Comparison of ENCODE assay signal across 10 mouse cellular contexts in genomic region chr1:180905307-180905706, GRCm38 (mm10). TPM values are rescaled to one million over a fixed set of nuclear protein-coding genes. Genes with fewer than 3 reads are reported as not detected.
A peak's percentile ranks its signal among the peaks of the same experiment; 100 is the strongest.
DNase-seq lines count a peak whose midpoint lies in the region; ATAC-seq lines count a peak whose summit lies in the region.
"Had no signal": no experiment of that assay in that cellular context is flagged by ENCODE, and none has a peak within 500 bp of the region (broad histone marks: within the 10 kb centered on the region; RNA-seq: fewer than 3 reads in every experiment).

No protein-coding gene starts in this region.

- peaks cover 27% of the 10 kb centered on the region for H3K36me3 ChIP-seq in kidney, embryonic 14.5 days (ENCODE audit: control insufficient read depth, insufficient read depth, low read length)
- H3K36me3 ChIP-seq in embryonic facial prominence, embryonic 14.5 days (ENCODE audit: control insufficient read depth, insufficient read depth, low read length): peaks cover 36% of the 10 kb centered on the region
- H3K36me3 ChIP-seq in limb, embryonic 11.5 days (ENCODE audit: control insufficient read depth, insufficient read depth, low read length): peaks cover 20% of the 10 kb centered on the region
- H3K36me3 ChIP-seq in neural tube, embryonic 14.5 days (ENCODE audit: control insufficient read depth, insufficient read depth, low read length): peaks cover 15% of the 10 kb centered on the region; the same call in 1 of the 2 replicates

- H3K4me1 ChIP-seq in kidney, embryonic 14.5 days (ENCODE audit: control insufficient read depth, insufficient read depth, low read length): peaks cover 8% of the 10 kb centered on the region; the same call in 1 of the 2 replicates
- peaks cover 7% of the 10 kb centered on the region; the same call in 1 of the 2 replicates for H3K4me1 ChIP-seq in embryonic facial prominence, embryonic 14.5 days (ENCODE audit: control insufficient read depth, insufficient read depth, low read length)
- H3K4me1 ChIP-seq in limb, embryonic 11.5 days (ENCODE audit: control insufficient read depth, insufficient read depth, low read length): peaks cover 6% of the 10 kb centered on the region; the same call in 1 of the 2 replicates
- H3K4me1 ChIP-seq in neural tube, embryonic 14.5 days (ENCODE audit: control insufficient read depth, insufficient read depth, low read length): peaks cover 14% of the 10 kb centered on the region

- no peak for DNase-seq in kidney, adult 9 months
- no peak for DNase-seq in embryonic facial prominence, embryonic 14.5 days (ENCODE audit: low spot score)
- DNase-seq in limb, embryonic 11.5 days (ENCODE audit: low spot score): no peak
- no peak for DNase-seq in spleen, postnatal 14 days (ENCODE audit: low spot score in 2 of 2)
- no peak for DNase-seq in retina, postnatal 1 day
- DNase-seq in left cerebral cortex, postnatal 4 days: no peak
- DNase-seq: cerebellum, adult 9-10 months had no signal

- peak overlapping the region; percentile 96 for H3K4me3 ChIP-seq in kidney, embryonic 14.5 days (ENCODE audit: low read length)
- peak overlapping the region; percentile 65 for H3K4me3 ChIP-seq in embryonic facial prominence, embryonic 14.5 days (ENCODE audit: low read depth, low read length)
- H3K4me3 ChIP-seq in limb, embryonic 11.5 days (ENCODE audit: low read depth, low read length): peak overlapping the region; percentile 75
- peak overlapping the region; percentile 81 for H3K4me3 ChIP-seq in neural tube, embryonic 14.5 days (ENCODE audit: low read depth, low read length)

- H3K9ac ChIP-seq in kidney, embryonic 14.5 days (ENCODE audit: low read depth, low read length): peak overlapping the region; percentile 92
- H3K9ac ChIP-seq in embryonic facial prominence, embryonic 14.5 days (ENCODE audit: low read depth, low read length): peak overlapping the region; percentile 83
- peak overlapping the region; percentile 45; the same call in 1 of the 2 replicates for H3K9ac ChIP-seq in limb, embryonic 11.5 days (ENCODE audit: low read length)
- H3K9ac ChIP-seq in neural tube, embryonic 14.5 days (replicated peaks; ENCODE audit: low read depth, low read length): no peak overlapping the region

- no peaks in the 10 kb centered on the region for H3K27me3 ChIP-seq in kidney, embryonic 14.5 days (ENCODE audit: control insufficient read depth, insufficient read depth, low read length)
- no peaks in the 10 kb centered on the region for H3K27me3 ChIP-seq in embryonic facial prominence, embryonic 14.5 days (replicated peaks; ENCODE audit: control insufficient read depth, insufficient read depth, low read length)
- H3K27me3 ChIP-seq in limb, embryonic 11.5 days (ENCODE audit: control insufficient read depth, insufficient read depth, low read length): no peaks in the 10 kb centered on the region
- peaks cover 3% of the 10 kb centered on the region; the same call in 1 of the 2 replicates for H3K27me3 ChIP-seq in neural tube, embryonic 14.5 days (ENCODE audit: control insufficient read depth, insufficient read depth, low read length)

- no peak for ATAC-seq in kidney, embryonic 14.5 days (ENCODE audit: low FRiP score, low TSS enrichment)
- ATAC-seq in embryonic facial prominence, embryonic 14.5 days (ENCODE audit: low read depth): no peak
- ATAC-seq in limb, embryonic 11.5 days (ENCODE audit: insufficient number of reproducible peaks, low FRiP score, low TSS enrichment, low read depth): no peak
- ATAC-seq in neural tube, embryonic 14.5 days (ENCODE audit: low read depth): no peak

- H3K9me3 ChIP-seq in kidney, embryonic 14.5 days (ENCODE audit: control insufficient read depth, low read length): no peaks in the 10 kb centered on the region
- no peaks in the 10 kb centered on the region for H3K9me3 ChIP-seq in embryonic facial prominence, embryonic 14.5 days (ENCODE audit: control insufficient read depth, low read length)
- no peaks in the 10 kb centered on the region for H3K9me3 ChIP-seq in limb, embryonic 11.5 days (ENCODE audit: control insufficient read depth, low read length)
- H3K9me3 ChIP-seq in neural tube, embryonic 14.5 days (ENCODE audit: control insufficient read depth, low read length): no peaks in the 10 kb centered on the region

- peak overlapping the region; percentile 81 for H3K4me2 ChIP-seq in kidney, embryonic 14.5 days (replicated peaks; ENCODE audit: low read depth, low read length)
- peak overlapping the region; percentile 79 for H3K4me2 ChIP-seq in embryonic facial prominence, embryonic 14.5 days (ENCODE audit: low read depth, low read length)
- peak overlapping the region; percentile 65 for H3K4me2 ChIP-seq in limb, embryonic 11.5 days (ENCODE audit: low read depth, severe bottlenecking)
- peak overlapping the region; percentile 77 for H3K4me2 ChIP-seq in neural tube, embryonic 14.5 days (ENCODE audit: low read depth, low read length)

- 74% methylated on average over 6 of the region's 6 CpGs for WGBS in kidney, embryonic 14.5 days
- WGBS in embryonic facial prominence, embryonic 14.5 days: 72% methylated on average over 6 of the region's 6 CpGs
- 74% methylated on average over 6 of the region's 6 CpGs for WGBS in limb, embryonic 11.5 days
- WGBS in neural tube, embryonic 14.5 days: 70% methylated on average over 6 of the region's 6 CpGs

- H3K27ac ChIP-seq in kidney, embryonic 14.5 days (ENCODE audit: low read depth, low read length): no peak overlapping the region
- no peak overlapping the region for H3K27ac ChIP-seq in embryonic facial prominence, embryonic 14.5 days (replicated peaks; ENCODE audit: low read depth, low read length)
- H3K27ac ChIP-seq in limb, embryonic 11.5 days (replicated peaks; ENCODE audit: low read depth, low read length): no peak overlapping the region
- H3K27ac ChIP-seq in neural tube, embryonic 14.5 days (ENCODE audit: low read depth, low read length): no peak overlapping the region

- intact Hi-C loops in left cerebral cortex, postnatal 4 days (cut with DNase I): loop anchor here (10.0 kb wide), 1 partner anchor 189 kb away; no protein-coding TSS in a partner anchor

RNA-seq across cellular contexts. Expression of gene Pycr2, which starts 1.2 kb away (rescaled TPM):
- 93.9 and 103 TPM in 2 replicates for polyA plus RNA-seq in kidney, embryonic 14.5 days (2014; fragmentation: Nextera tagmentation; extraction: Ambion mirVana)
- 77.6 and 92.2 TPM in 2 replicates for polyA plus RNA-seq in embryonic facial prominence, embryonic 14.5 days (2014; fragmentation: Nextera tagmentation; extraction: Ambion mirVana)
- 120 and 137 TPM in 2 replicates for polyA plus RNA-seq in limb, embryonic 11.5 days (2014; fragmentation: Nextera tagmentation; extraction: Ambion mirVana)
- 63.3 and 65.9 TPM in 2 replicates for polyA plus RNA-seq in neural tube, embryonic 14.5 days (2014; fragmentation: Nextera tagmentation; extraction: Ambion mirVana)
- total RNA-seq in left cerebral cortex, postnatal 4 days (2021): 10 to 100 TPM; 28.6 to 31.6 TPM

RNA-seq across cellular contexts. Expression of gene Lefty2, which starts 12.4 kb away (rescaled TPM):
- polyA plus RNA-seq in kidney, embryonic 14.5 days (2014; fragmentation: Nextera tagmentation; extraction: Ambion mirVana): not detected in 2 replicates
- 0.25 TPM in 1 of 2 replicates, not detected in the other for polyA plus RNA-seq in embryonic facial prominence, embryonic 14.5 days (2014; fragmentation: Nextera tagmentation; extraction: Ambion mirVana)
- polyA plus RNA-seq in limb, embryonic 11.5 days (2014; fragmentation: Nextera tagmentation; extraction: Ambion mirVana): 0.08 TPM in 1 of 2 replicates, not detected in the other
- polyA plus RNA-seq in neural tube, embryonic 14.5 days (2014; fragmentation: Nextera tagmentation; extraction: Ambion mirVana): 0.58 and 1.9 TPM in 2 replicates
- total RNA-seq in left cerebral cortex, postnatal 4 days (2021): 10 to 100 TPM in 1 of 2 experiments, 1 to 10 TPM in 1; 9.9 to 14.0 TPM
- polyA plus RNA-seq: large intestine, adult 2 months had no signal

RNA-seq across cellular contexts. Expression of gene Lefty1, which starts 29.5 kb away (rescaled TPM):
- polyA plus RNA-seq in kidney, embryonic 14.5 days (2014; fragmentation: Nextera tagmentation; extraction: Ambion mirVana): 0.51 and 0.54 TPM in 2 replicates
- polyA plus RNA-seq in embryonic facial prominence, embryonic 14.5 days (2014; fragmentation: Nextera tagmentation; extraction: Ambion mirVana): 2.9 and 3.2 TPM in 2 replicates
- polyA plus RNA-seq in limb, embryonic 11.5 days (2014; fragmentation: Nextera tagmentation; extraction: Ambion mirVana): 0.12 and 1.4 TPM in 2 replicates
- 0.41 TPM in 1 of 2 replicates, not detected in the other for polyA plus RNA-seq in neural tube, embryonic 14.5 days (2014; fragmentation: Nextera tagmentation; extraction: Ambion mirVana)
- total RNA-seq in left cerebral cortex, postnatal 4 days (2021): 1 to 10 TPM; 2.9 to 3.4 TPM

RNA-seq across cellular contexts. Expression of gene Tmem63a, which starts 36.8 kb away (rescaled TPM):
- 4.0 and 7.5 TPM in 2 replicates for polyA plus RNA-seq in kidney, embryonic 14.5 days (2014; fragmentation: Nextera tagmentation; extraction: Ambion mirVana)
- 12.5 and 13.2 TPM in 2 replicates for polyA plus RNA-seq in embryonic facial prominence, embryonic 14.5 days (2014; fragmentation: Nextera tagmentation; extraction: Ambion mirVana)
- 5.6 and 6.1 TPM in 2 replicates for polyA plus RNA-seq in limb, embryonic 11.5 days (2014; fragmentation: Nextera tagmentation; extraction: Ambion mirVana)
- 0.71 and 1.4 TPM in 2 replicates for polyA plus RNA-seq in neural tube, embryonic 14.5 days (2014; fragmentation: Nextera tagmentation; extraction: Ambion mirVana)
- 1 to 10 TPM; 1.8 to 3.3 TPM for total RNA-seq in left cerebral cortex, postnatal 4 days (2021)

RNA-seq across cellular contexts. Expression of gene Sde2, which starts 54.4 kb away (rescaled TPM):
- polyA plus RNA-seq in kidney, embryonic 14.5 days (2014; fragmentation: Nextera tagmentation; extraction: Ambion mirVana): 32.9 and 39.6 TPM in 2 replicates
- 27.2 and 31.2 TPM in 2 replicates for polyA plus RNA-seq in embryonic facial prominence, embryonic 14.5 days (2014; fragmentation: Nextera tagmentation; extraction: Ambion mirVana)
- polyA plus RNA-seq in limb, embryonic 11.5 days (2014; fragmentation: Nextera tagmentation; extraction: Ambion mirVana): 44.1 and 46.9 TPM in 2 replicates
- polyA plus RNA-seq in neural tube, embryonic 14.5 days (2014; fragmentation: Nextera tagmentation; extraction: Ambion mirVana): 29.0 and 32.4 TPM in 2 replicates
- total RNA-seq in left cerebral cortex, postnatal 4 days (2021): 10 to 100 TPM; 28.4 to 29.0 TPM
